Mouse (Mus musculus) right cerebral cortex, adult 18-20 months (tissue): ENCODE data around the gene Serping1.
"Not testable (repeated sequence)": the region's sequence is repeated elsewhere in the genome, so short reads cannot be mapped to it uniquely, and the experiment has no call there.

ENCODE experiments used
- DNase-seq: peaks from one replicate; pipeline ENCODE4 v3.0.0; 2022; ENCODE audit warnings: mixed read lengths

The Serping1 gene

GRCm38 (mm10) chr2:84737451-84737925, 37.8 kb downstream of the Serping1 start:
- no peak for DNase-seq

- no peak for DNase-seq
These were observed 38.7 kb downstream of the Serping1 start for GRCm38 (mm10) chr2:84736312-84737161.

DNA sequence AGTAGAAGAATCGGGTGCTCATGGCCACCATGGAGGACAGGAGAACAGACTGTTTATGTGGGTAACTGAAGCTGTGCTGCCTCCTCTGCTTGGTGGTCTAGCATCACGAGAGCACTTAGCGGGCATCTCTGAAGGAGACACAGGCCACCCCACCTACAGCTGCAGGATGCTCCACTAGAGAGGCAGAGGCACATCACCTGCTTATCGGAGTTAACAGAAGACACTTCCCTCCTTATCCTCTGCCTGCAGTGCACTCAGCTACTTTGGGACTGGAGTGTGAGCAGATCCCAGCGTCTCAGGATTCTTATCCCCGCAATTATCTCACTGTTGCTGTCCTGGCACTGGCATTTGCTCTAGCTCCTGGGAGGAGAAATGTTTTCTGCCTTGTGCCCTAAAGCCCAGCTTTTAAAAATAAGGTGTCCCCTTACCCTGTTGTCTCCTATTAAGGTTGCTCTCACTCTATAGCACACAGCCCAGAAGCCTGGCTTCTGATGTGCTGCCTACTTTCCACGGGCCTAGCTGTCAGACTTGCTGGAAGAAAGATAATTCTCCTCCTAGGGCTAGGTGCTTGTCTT, 39.8 kb downstream of the Serping1 start:
- no peak for DNase-seq

- no peak for DNase-seq
These were observed 40.3 kb downstream of the Serping1 start for GRCm38 (mm10) chr2:84734919-84735318.

DNA sequence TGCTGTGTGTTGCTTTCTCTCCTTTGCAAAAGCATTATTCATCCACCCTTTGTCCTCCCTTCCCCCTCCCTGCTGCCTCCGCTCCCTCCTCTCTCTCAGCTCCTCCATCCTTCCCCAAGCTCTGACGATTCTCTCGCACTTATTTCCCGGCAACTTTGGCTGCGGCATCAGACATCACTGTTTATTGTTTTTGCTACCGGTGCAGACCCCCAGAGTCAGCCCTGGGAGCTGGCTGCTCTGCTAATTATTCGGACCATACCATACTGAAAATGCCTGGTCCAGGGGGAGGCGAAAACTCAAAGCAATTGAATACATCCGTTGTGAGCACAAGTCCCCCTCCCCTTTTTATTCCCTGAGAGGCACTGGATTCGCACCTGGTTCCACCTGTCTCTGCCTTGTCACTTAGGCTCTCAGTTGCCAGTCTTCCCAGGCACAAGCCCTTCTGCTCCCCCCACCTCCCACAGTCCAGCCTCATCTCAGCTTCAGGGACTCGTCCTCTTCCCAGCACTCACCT, 40.8 kb downstream of the Serping1 start:
- no peak for DNase-seq

DNA sequence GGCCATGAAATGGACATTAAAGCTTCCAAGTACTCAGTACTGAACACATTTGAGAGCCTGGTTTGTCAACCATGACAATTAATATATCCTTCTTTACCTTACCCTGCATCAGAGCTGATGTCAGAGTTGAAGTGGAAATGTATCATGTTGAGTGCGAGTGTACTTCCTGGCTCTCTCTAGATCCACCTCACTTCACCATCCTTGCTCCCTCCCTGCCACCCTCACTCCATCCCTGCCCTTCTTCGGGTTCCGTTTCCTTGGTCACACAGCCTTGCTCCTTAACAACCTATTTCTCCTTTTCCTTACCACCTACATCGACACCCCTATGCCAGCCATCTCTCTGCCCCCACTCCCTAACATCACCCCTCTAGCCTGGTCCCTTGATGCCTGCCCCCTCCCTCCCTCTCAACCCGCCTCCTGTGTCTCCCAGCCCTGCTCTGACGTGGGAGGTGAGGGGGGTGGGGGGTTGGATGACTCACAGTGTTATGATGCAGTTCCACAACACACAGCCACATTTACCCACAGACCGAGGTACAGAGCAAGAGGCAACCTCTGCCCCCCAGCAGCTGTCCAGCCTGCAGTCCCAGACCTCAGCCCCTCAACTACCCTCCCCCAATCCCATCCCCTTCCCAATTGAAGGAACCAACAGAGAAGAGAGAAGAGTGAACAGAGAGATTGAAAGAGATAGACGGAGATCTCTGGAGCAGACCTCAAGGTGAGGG, 41.5 kb downstream of the Serping1 start, which contains the start of gene Ypel4:
Gene Ypel4, plus strand, starts transcription at position 480 of the 722 bp plus-strand sequence.
- DNase-seq: peak; percentile 80

- DNase-seq: no peak
These were observed 42.9 kb downstream of the Serping1 start for GRCm38 (mm10) chr2:84732394-84732793.

GRCm38 (mm10) chr2:84731206-84731605, 44.0 kb downstream of the Serping1 start:
- no peak for DNase-seq

GRCm38 (mm10) chr2:84728191-84728590, 47.1 kb downstream of the Serping1 start:
- not testable (repeated sequence) for DNase-seq

DNA sequence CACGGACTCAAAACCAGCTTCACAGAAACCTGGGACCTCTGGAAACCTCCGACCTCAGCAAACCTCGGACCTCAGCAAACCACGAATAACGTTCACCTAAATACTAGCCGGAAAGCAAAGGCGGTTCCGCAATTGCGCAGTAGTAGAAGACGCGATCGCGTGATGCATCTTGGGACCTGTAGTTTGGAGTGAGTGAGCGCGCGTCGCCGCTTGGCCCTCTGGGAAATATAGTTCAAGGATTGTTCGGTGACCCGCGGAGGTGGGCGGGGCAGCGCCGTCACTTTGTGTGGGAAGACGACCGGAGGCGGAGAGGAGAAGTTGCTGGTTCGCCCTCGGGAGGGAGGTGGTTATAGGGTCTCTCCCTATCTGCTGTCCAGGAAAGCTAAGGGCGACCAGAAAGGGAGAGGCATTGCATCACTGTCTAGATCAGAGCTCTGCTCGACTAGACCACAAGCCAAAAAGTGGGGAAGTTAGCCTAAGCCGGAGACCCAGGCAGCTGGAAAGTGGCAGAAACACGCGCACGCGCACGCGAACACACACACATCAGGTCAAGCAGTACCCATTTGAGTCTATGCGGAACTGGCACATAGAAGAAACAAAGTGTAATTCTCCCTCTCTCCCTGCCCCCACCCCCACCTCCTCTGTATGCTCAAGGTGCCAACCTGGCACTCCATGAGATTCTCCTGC, 47.9 kb downstream of the Serping1 start, which contains the start of gene Clp1:
Gene Clp1, minus strand, starts transcription at position 179 of the 687 bp plus-strand sequence.
- peak; percentile 98 for DNase-seq

DNA sequence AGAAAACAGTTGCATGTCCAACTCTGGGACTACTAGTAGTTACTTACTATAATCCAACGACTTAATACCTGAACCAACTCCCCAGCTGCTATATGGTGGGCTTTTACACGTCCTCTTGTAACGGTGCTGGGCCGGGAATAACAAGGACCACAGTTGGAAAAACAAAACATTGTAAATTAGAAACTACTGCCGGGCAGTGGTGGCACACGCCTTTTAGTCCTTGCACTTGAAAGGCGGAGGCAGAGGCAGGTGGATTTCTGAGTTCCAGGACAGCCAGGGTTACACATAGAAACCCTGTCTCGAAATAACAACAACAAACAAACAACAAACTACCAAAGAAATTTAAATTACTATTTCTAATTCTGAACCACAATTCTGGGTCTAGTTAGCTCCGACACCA, 48.5 kb downstream of the Serping1 start:
- DNase-seq: no peak

DNA sequence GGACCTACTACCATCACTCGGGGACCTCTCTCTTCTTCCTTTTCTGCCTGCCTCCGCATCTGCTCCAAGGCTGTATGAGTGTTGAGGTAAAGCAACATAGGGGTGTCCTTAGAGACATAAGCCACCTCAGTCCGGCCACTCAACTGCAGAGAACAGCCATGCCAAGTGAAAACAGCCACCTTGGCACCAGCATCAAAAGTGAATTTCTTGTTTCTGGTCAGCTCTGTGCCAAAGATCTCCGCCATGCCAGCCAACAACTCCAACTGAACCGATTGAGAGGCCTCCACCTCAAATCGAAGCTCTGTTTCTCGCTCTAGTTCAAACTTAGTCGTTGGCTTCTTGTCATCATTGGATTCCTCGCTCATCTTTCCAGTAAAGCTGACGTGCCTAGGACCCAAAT, 49.5 kb downstream of the Serping1 start:
- DNase-seq: no peak

DNA sequence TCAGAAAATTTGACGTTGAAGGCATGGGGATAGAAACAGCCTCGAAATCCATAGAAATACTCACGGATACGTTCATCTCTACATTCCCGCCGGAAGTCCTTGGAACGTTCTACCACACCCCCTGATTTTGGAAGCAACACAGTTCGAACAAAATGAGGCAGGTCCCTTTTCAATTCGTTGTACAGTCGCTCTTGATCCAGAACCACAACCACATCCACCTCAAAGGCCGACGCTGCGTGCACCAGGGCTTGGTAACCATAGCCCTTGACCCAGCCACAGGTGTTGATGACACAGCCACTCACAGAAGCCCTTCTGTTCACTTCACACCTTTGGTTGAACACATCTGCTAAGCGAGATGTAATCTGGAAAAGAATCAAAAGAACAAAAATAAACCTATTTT, 51.4 kb downstream of the Serping1 start:
- no peak for DNase-seq

DNA sequence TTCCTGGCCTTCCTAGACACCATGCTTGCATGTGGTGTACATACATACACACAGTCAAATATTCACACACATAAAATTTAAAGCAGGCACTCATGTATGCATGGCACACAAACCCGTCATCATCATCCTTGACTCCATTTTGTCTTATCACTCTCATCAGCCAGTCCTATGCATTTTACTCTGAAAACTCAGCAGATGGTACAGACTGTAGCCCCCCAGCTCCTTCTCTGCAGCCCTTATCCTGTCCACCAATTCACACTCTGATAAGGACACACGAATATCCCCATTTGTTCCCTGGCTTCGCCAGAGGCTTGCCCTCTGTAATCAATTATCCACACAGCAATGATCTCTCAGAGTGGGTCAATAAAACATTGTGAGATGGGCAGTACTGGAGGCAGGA, 54.1 kb downstream of the Serping1 start:
- no peak for DNase-seq

- no peak for DNase-seq
These were observed 54.5 kb downstream of the Serping1 start for GRCm38 (mm10) chr2:84720718-84721117.

- no peak for DNase-seq
These were observed 57.9 kb downstream of the Serping1 start for GRCm38 (mm10) chr2:84717357-84717756.

DNA sequence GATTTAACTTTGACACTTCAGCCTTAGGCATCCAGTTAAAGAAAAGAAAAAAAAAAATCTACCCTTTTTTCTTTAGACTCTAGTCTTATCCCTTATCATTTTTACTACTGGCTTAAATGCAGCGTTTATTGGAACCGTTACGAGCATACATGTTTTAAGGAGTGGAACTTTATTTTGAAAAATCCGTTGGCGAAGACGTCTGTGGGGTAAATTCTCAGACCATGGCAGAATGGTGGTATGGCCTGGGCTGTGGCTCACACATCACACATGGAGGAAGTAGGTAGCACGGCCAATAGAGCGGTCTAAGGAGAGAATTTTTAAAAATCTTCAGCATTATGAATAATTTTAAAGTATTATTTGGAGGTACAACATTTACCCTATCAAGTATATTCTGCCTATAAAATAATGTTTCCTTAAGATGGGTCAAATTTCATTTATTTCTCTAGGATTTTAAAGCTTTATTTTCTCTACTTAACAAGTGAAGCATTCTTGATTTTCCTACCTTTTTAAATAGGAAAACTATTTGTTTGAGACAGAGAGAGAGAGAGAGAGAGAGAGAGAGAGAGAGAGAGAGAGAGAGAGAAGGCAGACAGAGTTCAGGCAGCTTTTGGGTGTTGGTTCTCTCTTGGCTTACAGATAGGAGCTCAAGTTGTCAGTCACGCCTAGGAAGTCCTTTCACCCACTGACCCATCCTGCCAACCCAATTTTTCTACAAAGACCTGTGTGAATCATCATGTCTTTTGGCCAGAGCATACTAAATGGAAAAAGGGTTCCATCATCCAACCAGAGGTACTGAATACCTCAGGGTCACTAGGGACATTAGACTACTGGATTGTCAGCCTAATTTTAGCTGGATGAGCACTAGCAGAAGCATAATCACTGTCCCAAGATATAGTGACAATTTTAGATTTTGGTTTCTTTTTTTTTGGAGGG, 58.6 kb downstream of the Serping1 start:
- no peak for DNase-seq

GRCm38 (mm10) chr2:84715562-84716361, 59.5 kb downstream of the Serping1 start:
- DNase-seq: peak; percentile 93
